Mouse (Mus musculus): ENCODE measurements around the gene Sys1.

Sys1 gene

GRCm38 (mm10) chr2:164494126-164494525 lies 37.4 kb downstream of the Sys1 start:
- Histone ChIP-seq H3K36me3 (ENCODE audit: control insufficient read depth, insufficient read depth, low read length, poor library complexity, severe bottlenecking) (no peaks in the 10 kb centered on the region), H3K27me3 (ENCODE audit: control insufficient read depth, insufficient read depth, low read length, poor library complexity, severe bottlenecking) (no peaks in the 10 kb centered on the region)
- no peak for DNase-seq (ENCODE audit: low read depth, low spot score)

- DNase-seq (ENCODE audit: low read depth, low spot score), result no peak
- Histone ChIP-seq H3K36me3 (ENCODE audit: control insufficient read depth, insufficient read depth, low read length, poor library complexity, severe bottlenecking) (peaks cover under 1% of the 10 kb centered on the region; the same call in 1 of the 2 replicates), H3K27me3 (ENCODE audit: control insufficient read depth, insufficient read depth, low read length, poor library complexity, severe bottlenecking) (no peaks in the 10 kb centered on the region)
These were observed 39.6 kb downstream of the Sys1 start for GRCm38 (mm10) chr2:164496331-164496730.

GRCm38 (mm10) chr2:164496847-164497690 lies 40.3 kb downstream of the Sys1 start, which contains the start of gene Pigt:
TSS of gene Pigt (plus strand) at chr2:164497520.
- peak; percentile 84 for DNase-seq (ENCODE audit: low read depth, low spot score)
- Histone ChIP-seq H3K36me3 (ENCODE audit: control insufficient read depth, insufficient read depth, low read length, poor library complexity, severe bottlenecking) (peaks cover 2% of the 10 kb centered on the region), H3K27me3 (ENCODE audit: control insufficient read depth, insufficient read depth, low read length, poor library complexity, severe bottlenecking) (no peaks in the 10 kb centered on the region)

- peak; percentile 3 for DNase-seq (ENCODE audit: low read depth, low spot score)
- H3K36me3 ChIP-seq (ENCODE audit: control insufficient read depth, insufficient read depth, low read length, poor library complexity, severe bottlenecking), result peaks cover 7% of the 10 kb centered on the region
- no peaks in the 10 kb centered on the region for H3K27me3 ChIP-seq (ENCODE audit: control insufficient read depth, insufficient read depth, low read length, poor library complexity, severe bottlenecking)
These were observed 41.0 kb downstream of the Sys1 start for GRCm38 (mm10) chr2:164497691-164498268.

- DNase-seq (ENCODE audit: low read depth, low spot score), result no peak
- Histone ChIP-seq H3K36me3 (ENCODE audit: control insufficient read depth, insufficient read depth, low read length, poor library complexity, severe bottlenecking) (peaks cover 11% of the 10 kb centered on the region), H3K27me3 (ENCODE audit: control insufficient read depth, insufficient read depth, low read length, poor library complexity, severe bottlenecking) (no peaks in the 10 kb centered on the region)
These were observed 42.6 kb downstream of the Sys1 start for GRCm38 (mm10) chr2:164499317-164499716.

- DNase-seq (ENCODE audit: low read depth, low spot score), result no peak
- no peaks in the 10 kb centered on the region for H3K27me3 ChIP-seq (ENCODE audit: control insufficient read depth, insufficient read depth, low read length, poor library complexity, severe bottlenecking)
- H3K36me3 ChIP-seq (ENCODE audit: control insufficient read depth, insufficient read depth, low read length, poor library complexity, severe bottlenecking), result peaks cover 11% of the 10 kb centered on the region
These were observed 43.7 kb downstream of the Sys1 start for GRCm38 (mm10) chr2:164500511-164500910.

- DNase-seq (ENCODE audit: low read depth, low spot score), result no peak
- Histone ChIP-seq H3K36me3 (ENCODE audit: control insufficient read depth, insufficient read depth, low read length, poor library complexity, severe bottlenecking) (peaks cover 11% of the 10 kb centered on the region), H3K27me3 (ENCODE audit: control insufficient read depth, insufficient read depth, low read length, poor library complexity, severe bottlenecking) (no peaks in the 10 kb centered on the region)
These were observed 48.2 kb downstream of the Sys1 start for GRCm38 (mm10) chr2:164504919-164505318.

GRCm38 (mm10) chr2:164505619-164506347 lies 49.0 kb downstream of the Sys1 start:
- peaks cover 11% of the 10 kb centered on the region for H3K36me3 ChIP-seq (ENCODE audit: control insufficient read depth, insufficient read depth, low read length, poor library complexity, severe bottlenecking)
- no peak for DNase-seq (ENCODE audit: low read depth, low spot score)
- H3K27me3 ChIP-seq (ENCODE audit: control insufficient read depth, insufficient read depth, low read length, poor library complexity, severe bottlenecking), result no peaks in the 10 kb centered on the region

- Histone ChIP-seq H3K36me3 (ENCODE audit: control insufficient read depth, insufficient read depth, low read length, poor library complexity, severe bottlenecking) (peaks cover 4% of the 10 kb centered on the region), H3K27me3 (ENCODE audit: control insufficient read depth, insufficient read depth, low read length, poor library complexity, severe bottlenecking) (no peaks in the 10 kb centered on the region)
- no peak for DNase-seq (ENCODE audit: low read depth, low spot score)
These were observed 51.0 kb downstream of the Sys1 start for GRCm38 (mm10) chr2:164507811-164508210.

GRCm38 (mm10) chr2:164510621-164511190 lies 53.9 kb downstream of the Sys1 start:
- Histone ChIP-seq H3K27me3 (ENCODE audit: control insufficient read depth, insufficient read depth, low read length, poor library complexity, severe bottlenecking) (no peaks in the 10 kb centered on the region; the same call in 1 of the 2 replicates), H3K36me3 (ENCODE audit: control insufficient read depth, insufficient read depth, low read length, poor library complexity, severe bottlenecking) (no peaks in the 10 kb centered on the region; the same call in 1 of the 2 replicates)
- DNase-seq (ENCODE audit: low read depth, low spot score), result no peak

- H3K27me3 ChIP-seq (ENCODE audit: control insufficient read depth, insufficient read depth, low read length, poor library complexity, severe bottlenecking), result no peaks in the 10 kb centered on the region; the same call in 1 of the 2 replicates
- no peak for DNase-seq (ENCODE audit: low read depth, low spot score)
- no peaks in the 10 kb centered on the region for H3K36me3 ChIP-seq (ENCODE audit: control insufficient read depth, insufficient read depth, low read length, poor library complexity, severe bottlenecking)
These were observed 55.6 kb downstream of the Sys1 start for GRCm38 (mm10) chr2:164512121-164512909.

- Histone ChIP-seq H3K36me3 (ENCODE audit: control insufficient read depth, insufficient read depth, low read length, poor library complexity, severe bottlenecking) (no peaks in the 10 kb centered on the region), H3K27me3 (ENCODE audit: control insufficient read depth, insufficient read depth, low read length, poor library complexity, severe bottlenecking) (no peaks in the 10 kb centered on the region; the same call in 1 of the 2 replicates)
- no peak for DNase-seq (ENCODE audit: low read depth, low spot score)
These were observed 56.6 kb downstream of the Sys1 start for GRCm38 (mm10) chr2:164513389-164513788.

GRCm38 (mm10) chr2:164514916-164515315 lies 58.2 kb downstream of the Sys1 start:
- DNase-seq (ENCODE audit: low read depth, low spot score), result no peak
- H3K27me3 ChIP-seq (ENCODE audit: control insufficient read depth, insufficient read depth, low read length, poor library complexity, severe bottlenecking), result no peaks in the 10 kb centered on the region; the same call in 1 of the 2 replicates
- H3K36me3 ChIP-seq (ENCODE audit: control insufficient read depth, insufficient read depth, low read length, poor library complexity, severe bottlenecking), result no peaks in the 10 kb centered on the region

GRCm38 (mm10) chr2:164515897-164516296 lies 59.1 kb downstream of the Sys1 start:
- no peaks in the 10 kb centered on the region; the same call in 1 of the 2 replicates for H3K27me3 ChIP-seq (ENCODE audit: control insufficient read depth, insufficient read depth, low read length, poor library complexity, severe bottlenecking)
- H3K36me3 ChIP-seq (ENCODE audit: control insufficient read depth, insufficient read depth, low read length, poor library complexity, severe bottlenecking), result no peaks in the 10 kb centered on the region
- DNase-seq (ENCODE audit: low read depth, low spot score), result no peak
